Mouse (Mus musculus): ENCODE data around the gene Fa2h. TPM values are rescaled to one million over a fixed set of nuclear protein-coding genes. Genes with fewer than 3 reads are reported as not detected.

Fa2h gene
- polyA plus RNA-seq, 1 experiment from 2014 or later, result 0.17 TPM

GRCm38 (mm10) chr8:111299363-111299820 lies 94.2 kb downstream of the Fa2h start:
- peaks cover 13% of the 10 kb centered on the region for H3K36me3 ChIP-seq (ENCODE audit: control insufficient read depth, insufficient read depth)
- H3K4me2 ChIP-seq (ENCODE audit: low read depth, low read length), result peak overlapping the region; percentile 61
- H3K4me3 ChIP-seq (ENCODE audit: low read length), result peak overlapping the region; percentile 98
- peak overlapping the region; percentile 96 for H3K27ac ChIP-seq (ENCODE audit: low read length)
- ATAC-seq (replicated peaks; ENCODE audit: extremely low read depth, insufficient read depth, low FRiP score), result 0 out of 2 replicates have a peak, but pooled peaks have one; percentile 8
- H3K9me3 ChIP-seq (replicated peaks; ENCODE audit: control insufficient read depth, low read length), result no peaks in the 10 kb centered on the region
- peaks cover 11% of the 10 kb centered on the region for H3K4me1 ChIP-seq (ENCODE audit: control insufficient read depth, insufficient read depth, low read length)
- peak overlapping the region; percentile 98 for H3K9ac ChIP-seq (ENCODE audit: low read length)
- H3K27me3 ChIP-seq (ENCODE audit: control insufficient read depth, insufficient read depth, low read length), result no peaks in the 10 kb centered on the region
- under 1% methylated on average over 28 of the region's 28 CpGs for WGBS

GRCm38 (mm10) chr8:111298011-111298410 lies 95.6 kb downstream of the Fa2h start:
- ATAC-seq (replicated peaks; ENCODE audit: extremely low read depth, insufficient read depth, low FRiP score), result no peak
- Histone ChIP-seq H3K36me3 (ENCODE audit: control insufficient read depth, insufficient read depth) (peaks cover 26% of the 10 kb centered on the region), H3K27ac (ENCODE audit: low read length) (no peak overlapping the region), H3K4me1 (ENCODE audit: control insufficient read depth, insufficient read depth, low read length) (peaks cover 11% of the 10 kb centered on the region), H3K4me2 (ENCODE audit: low read depth, low read length) (peak overlapping the region; percentile 61; the same call in 1 of the 2 replicates), H3K9me3 (replicated peaks; ENCODE audit: control insufficient read depth, low read length) (no peaks in the 10 kb centered on the region), H3K9ac (ENCODE audit: low read length) (peak overlapping the region; percentile 16; the same call in 1 of the 2 replicates), H3K4me3 (ENCODE audit: low read length) (no peak overlapping the region), H3K27me3 (ENCODE audit: control insufficient read depth, insufficient read depth, low read length) (no peaks in the 10 kb centered on the region)
- 85% methylated on average over 1 of the region's 1 CpGs for whole genome bisulfite sequencing

Other genes starting within 250 kb of the Fa2h start
- 55.7 and 58.6 TPM in 2 replicates for gene Glg1, start 134.6 kb downstream of the Fa2h start, polyA plus RNA-seq (2015; fragmentation: Nextera tagmentation; extraction: Ambion mirVana)
- 38.5 and 39.8 TPM in 2 replicates for gene Rfwd3, start 93.6 kb downstream of the Fa2h start, polyA plus RNA-seq (2015; fragmentation: Nextera tagmentation; extraction: Ambion mirVana)
- gene Mlkl, start 55.6 kb downstream of the Fa2h start, polyA plus RNA-seq (2015; fragmentation: Nextera tagmentation; extraction: Ambion mirVana), result 3.0 and 4.4 TPM in 2 replicates
- 4.2 and 4.6 TPM in 2 replicates for gene Wdr59, start 128.3 kb upstream of the Fa2h start, polyA plus RNA-seq (2015; fragmentation: Nextera tagmentation; extraction: Ambion mirVana)
- gene Znrf1, start 142.3 kb upstream of the Fa2h start, polyA plus RNA-seq (2015; fragmentation: Nextera tagmentation; extraction: Ambion mirVana), result 19.7 and 20.8 TPM in 2 replicates
- 1.2 TPM in 2 replicates for gene Ldhd, start 236.6 kb upstream of the Fa2h start, polyA plus RNA-seq (2015; fragmentation: Nextera tagmentation; extraction: Ambion mirVana)
- 15.5 and 16.7 TPM in 2 replicates for gene Zfp1, start 249.6 kb upstream of the Fa2h start, polyA plus RNA-seq (2015; fragmentation: Nextera tagmentation; extraction: Ambion mirVana)

Measured in heart, embryonic 16.5 days (tissue).